Mouse (Mus musculus): ENCODE results near the gene Gm10309. TPM values are rescaled to one million over a fixed set of nuclear protein-coding genes. Genes with fewer than 3 reads are reported as not detected.

Gm10309 gene
- total RNA-seq, 2 experiments from 2014 or later, result not detected

Other genes with a start within 250 kb of the Gm10309 start
- 10 to 100 TPM; 44.1 to 45.6 TPM for gene Epas1, start 248.5 kb upstream of the Gm10309 start, total RNA-seq (2021)

Measured in left cerebral cortex, postnatal 4 days (tissue).